Comparison of ENCODE assay signal across 21 mouse cellular contexts in genomic region chr11:76487024-76487423, GRCm38 (mm10).
"Had no signal": no experiment of that assay in that cellular context is flagged by ENCODE, and none has a peak within 500 bp of the region (broad histone marks: within the 10 kb centered on the region; RNA-seq: fewer than 3 reads in every experiment).

No protein-coding gene starts in this region.

- H3K4me2 ChIP-seq: forebrain, embryonic 15.5 days; hindbrain, embryonic 13.5 days; hindbrain, embryonic 15.5 days; intestine, embryonic 15.5 days; limb, embryonic 13.5 days; limb, embryonic 15.5 days; liver, embryonic 12.5 days had no signal

- H3K4me3 ChIP-seq: forebrain, embryonic 15.5 days; heart, adult 2 months; hindbrain, embryonic 13.5 days; hindbrain, embryonic 15.5 days; intestine, embryonic 15.5 days; limb, embryonic 13.5 days; limb, embryonic 15.5 days; liver, embryonic 12.5 days had no signal

- H3K36me3 ChIP-seq: forebrain, embryonic 15.5 days; hindbrain, embryonic 13.5 days; hindbrain, embryonic 15.5 days; liver, embryonic 12.5 days had no signal

- ATAC-seq: forebrain, embryonic 15.5 days; forebrain, postnatal 0 days; inflammation-experienced regulatory T-cells, adult 6 months; intestine, embryonic 15.5 days; intestine, postnatal 0 days; liver, embryonic 12.5 days had no signal

- H3K9ac ChIP-seq: forebrain, embryonic 15.5 days; forebrain, postnatal 0 days; hindbrain, embryonic 13.5 days; hindbrain, embryonic 15.5 days; intestine, embryonic 15.5 days; limb, embryonic 13.5 days; limb, embryonic 15.5 days; liver, embryonic 12.5 days had no signal

- H3K27me3 ChIP-seq: forebrain, embryonic 15.5 days; hindbrain, embryonic 13.5 days; hindbrain, embryonic 15.5 days; intestine, embryonic 15.5 days; limb, embryonic 13.5 days; limb, embryonic 15.5 days; liver, embryonic 12.5 days had no signal

- DNase-seq: forebrain, postnatal 0 days; gastrocnemius, postnatal 14 days; gastrocnemius, postnatal 36 days; heart, adult 11 months; heart, adult 2 months; heart, postnatal 10 days; heart, postnatal 36 days; kidney, adult 18-20 months; kidney, adult 8-10 months; kidney, postnatal 10 days; kidney, postnatal 36 days; left cerebral cortex, postnatal 4 days had no signal

- H3K27ac ChIP-seq: heart, adult 2 months; hindbrain, embryonic 13.5 days; hindbrain, embryonic 15.5 days; intestine, embryonic 15.5 days; limb, embryonic 13.5 days; limb, embryonic 15.5 days; liver, embryonic 12.5 days had no signal

- H3K9me3 ChIP-seq: forebrain, embryonic 15.5 days; hindbrain, embryonic 13.5 days; hindbrain, embryonic 15.5 days; intestine, embryonic 15.5 days; limb, embryonic 13.5 days; limb, embryonic 15.5 days; liver, embryonic 12.5 days had no signal
